8 mouse cellular contexts compared by ENCODE assay signal in genomic region chr9:106454071-106454761, GRCm38 (mm10). TPM values are rescaled to one million over a fixed set of nuclear protein-coding genes. Genes with fewer than 3 reads are reported as not detected.
DNase-seq lines count a peak whose midpoint lies in the region; ATAC-seq and TF ChIP-seq lines count a peak whose summit lies in the region.

No protein-coding gene starts in this region.

- DNase-seq in heart, embryonic 10.5 days (ENCODE audit: low spot score): peak; percentile 86
- DNase-seq in heart, postnatal 25 days (ENCODE audit: low spot score): no peak
- peak; percentile 50 for DNase-seq in MEL (ENCODE audit: low read depth, low spot score)
- peak; percentile 48 for DNase-seq in forebrain, embryonic 14.5 days (ENCODE audit: low spot score)
- DNase-seq in liver, embryonic 11.5 days (ENCODE audit: low spot score): no peak
- DNase-seq in stomach, postnatal 0 days (ENCODE audit: low spot score): no peak
- no peak for DNase-seq in T-cell, adult 2 months (ENCODE audit: low spot score)
- no peak for DNase-seq in layer of hippocampus, postnatal 25 days (ENCODE audit: extremely low spot score in 1 of 2, low spot score in 1 of 2)

- H3K9me3 ChIP-seq in heart, embryonic 10.5 days: no peaks in the 10 kb centered on the region
- H3K9me3 ChIP-seq in MEL (replicated peaks; ENCODE audit: insufficient read depth, low read length): no peaks in the 10 kb centered on the region
- no peaks in the 10 kb centered on the region for H3K9me3 ChIP-seq in forebrain, embryonic 14.5 days (replicated peaks; ENCODE audit: control insufficient read depth, low read length)
- H3K9me3 ChIP-seq in liver, embryonic 11.5 days (ENCODE audit: control insufficient read depth, low read length): no peaks in the 10 kb centered on the region
- no peaks in the 10 kb centered on the region for H3K9me3 ChIP-seq in stomach, postnatal 0 days (ENCODE audit: control insufficient read depth, low read length)

- peak; percentile 21 for ATAC-seq in forebrain, embryonic 14.5 days
- ATAC-seq in liver, embryonic 11.5 days (replicated peaks; ENCODE audit: low FRiP score): peak; percentile 11
- ATAC-seq in stomach, postnatal 0 days (ENCODE audit: low FRiP score, low TSS enrichment): peak; percentile 7

- no peak for TF ChIP-seq POLR2A in MEL (IDR thresholded peaks at IDR 0.05; ENCODE audit: control insufficient read depth in 1 of 2, insufficient read depth in 1 of 2, low read depth in 1 of 2, low read length in 2 of 2, poor library complexity in 1 of 2)

- peak overlapping the region; percentile 99 for H3K4me2 ChIP-seq in forebrain, embryonic 14.5 days (ENCODE audit: low read length)
- peak overlapping the region; percentile 91 for H3K4me2 ChIP-seq in liver, embryonic 11.5 days
- H3K4me2 ChIP-seq in stomach, postnatal 0 days (replicated peaks; ENCODE audit: low read depth): peak overlapping the region; percentile 78

- 2% methylated on average over 20 of the region's 20 CpGs for WGBS in heart, embryonic 10.5 days
- under 1% methylated on average over 15 of the region's 20 CpGs for WGBS in forebrain, embryonic 14.5 days
- 6% methylated on average over 15 of the region's 20 CpGs for WGBS in liver, embryonic 11.5 days
- WGBS in stomach, postnatal 0 days: 7% methylated on average over 20 of the region's 20 CpGs

- peaks cover 98% of the 10 kb centered on the region for H3K4me1 ChIP-seq in heart, embryonic 10.5 days
- H3K4me1 ChIP-seq in MEL (ENCODE audit: control insufficient read depth in 1 of 2, insufficient read depth in 2 of 2, low read length in 2 of 2): peaks cover 0 to 3% of the 10 kb centered on the region in 2 experiments; a peak in 2 of 4 replicates
- peaks cover 38% of the 10 kb centered on the region for H3K4me1 ChIP-seq in forebrain, embryonic 14.5 days (ENCODE audit: control insufficient read depth, insufficient read depth, low read length)
- H3K4me1 ChIP-seq in liver, embryonic 11.5 days (replicated peaks; ENCODE audit: control insufficient read depth, insufficient read depth, low read length): peaks cover 53% of the 10 kb centered on the region
- peaks cover 22% of the 10 kb centered on the region for H3K4me1 ChIP-seq in stomach, postnatal 0 days (replicated peaks; ENCODE audit: control insufficient read depth, insufficient read depth)

- H3K27me3 ChIP-seq in heart, embryonic 10.5 days (ENCODE audit: insufficient read depth, poor library complexity, severe bottlenecking): peaks cover 4% of the 10 kb centered on the region; the same call in 1 of the 2 replicates
- no peaks in the 10 kb centered on the region for H3K27me3 ChIP-seq in MEL (ENCODE audit: control insufficient read depth in 1 of 2, insufficient read depth in 2 of 2, low read length in 2 of 2)
- H3K27me3 ChIP-seq in forebrain, embryonic 14.5 days (replicated peaks; ENCODE audit: control insufficient read depth, insufficient read depth, low read length): no peaks in the 10 kb centered on the region
- no peaks in the 10 kb centered on the region for H3K27me3 ChIP-seq in liver, embryonic 11.5 days (replicated peaks; ENCODE audit: control insufficient read depth, insufficient read depth, low read length)
- H3K27me3 ChIP-seq in stomach, postnatal 0 days (ENCODE audit: control insufficient read depth, insufficient read depth, low read length): no peaks in the 10 kb centered on the region

- TF ChIP-seq EP300 in MEL (IDR thresholded peaks at IDR 0.05; ENCODE audit: low read depth in 1 of 2, low read length in 2 of 2): no peak
- TF ChIP-seq EP300 in stomach, postnatal 0 days (optimal IDR thresholded peaks at IDR 0.05): no peak

- peak overlapping the region; percentile 94 for H3K27ac ChIP-seq in heart, embryonic 10.5 days
- H3K27ac ChIP-seq in MEL (ENCODE audit: control insufficient read depth, low read depth, low read length): no peak overlapping the region
- peak overlapping the region; percentile 92 for H3K27ac ChIP-seq in forebrain, embryonic 14.5 days (ENCODE audit: low read depth, low read length)
- H3K27ac ChIP-seq in liver, embryonic 11.5 days (ENCODE audit: low read depth, low read length): peak overlapping the region; percentile 52
- H3K27ac ChIP-seq in stomach, postnatal 0 days (replicated peaks): peak overlapping the region; percentile 65

- H3K36me3 ChIP-seq in heart, embryonic 10.5 days: 0 out of 2 replicates have a peak, but pooled peaks cover 23% of the 10 kb centered on the region
- H3K36me3 ChIP-seq in MEL (ENCODE audit: control insufficient read depth in 1 of 2, insufficient read depth in 2 of 2, low read length in 2 of 2): peaks cover 0 to 2% of the 10 kb centered on the region in 2 experiments; a peak in 2 of 4 replicates
- H3K36me3 ChIP-seq in forebrain, embryonic 14.5 days (ENCODE audit: control insufficient read depth, insufficient read depth, low read length): no peaks in the 10 kb centered on the region
- H3K36me3 ChIP-seq in liver, embryonic 11.5 days (ENCODE audit: control insufficient read depth, insufficient read depth, low read length): no peaks in the 10 kb centered on the region
- H3K36me3 ChIP-seq in stomach, postnatal 0 days (ENCODE audit: control insufficient read depth, insufficient read depth, low read length): no peaks in the 10 kb centered on the region

- TF ChIP-seq CTCF in MEL (IDR thresholded peaks at IDR 0.05 in 2 of 3, conservative IDR thresholded peaks at IDR 0.05 in 1 of 3; ENCODE audit: control insufficient read depth in 1 of 3, insufficient read depth in 1 of 3, low read depth in 2 of 3, low read length in 3 of 3, poor library complexity in 1 of 3, severe bottlenecking in 1 of 3): no peak
- no peak for TF ChIP-seq CTCF in stomach, postnatal 0 days (IDR thresholded peaks at IDR 0.05; ENCODE audit: low read depth)

- H3K79me2 ChIP-seq in MEL (ENCODE audit: control insufficient read depth, insufficient read depth, low read length, poor library complexity): no peaks in the 10 kb centered on the region; the same call in 1 of the 2 replicates

- intact Hi-C loops in heart, postnatal 25 days (cut with DNase I): no loop called here

- H3K9ac ChIP-seq in MEL (ENCODE audit: control insufficient read depth, low read depth, low read length, poor library complexity, severe bottlenecking): peak overlapping the region; percentile 75
- peak overlapping the region; percentile 79 for H3K9ac ChIP-seq in forebrain, embryonic 14.5 days (ENCODE audit: low read length)
- peak overlapping the region; percentile 73 for H3K9ac ChIP-seq in liver, embryonic 11.5 days (ENCODE audit: low read depth, low read length)
- H3K9ac ChIP-seq in stomach, postnatal 0 days (ENCODE audit: low read length): peak overlapping the region; percentile 72

- peak overlapping the region; percentile 87 for H3K4me3 ChIP-seq in heart, embryonic 10.5 days
- peak overlapping the region; percentile 49 to 89 for H3K4me3 ChIP-seq in MEL (ENCODE audit: control insufficient read depth in 1 of 2, insufficient read depth in 1 of 2, low read depth in 2 of 2, low read length in 2 of 2)
- peak overlapping the region; percentile 70 for H3K4me3 ChIP-seq in forebrain, embryonic 14.5 days (ENCODE audit: low read depth, low read length)
- peak overlapping the region; percentile 75 for H3K4me3 ChIP-seq in liver, embryonic 11.5 days (ENCODE audit: low read depth, low read length)
- peak overlapping the region; percentile 61 for H3K4me3 ChIP-seq in stomach, postnatal 0 days (ENCODE audit: low read depth, low read length)

- TF ChIP-seq RAD21 in MEL (IDR thresholded peaks at IDR 0.05; ENCODE audit: low read depth, low read length): no peak

RNA-seq across cellular contexts. Expression of gene Pcbp4, which starts 1.1 kb away (rescaled TPM):
- 135 and 186 TPM in 2 replicates for polyA plus RNA-seq in heart, embryonic 10.5 days (2016; fragmentation: Nextera tagmentation; extraction: Ambion mirVana)
- total RNA-seq in heart, postnatal 25 days (2021): 10 to 100 TPM; 70.7 to 81.8 TPM
- 7.7 and 9.2 TPM in 2 replicates for total RNA-seq in MEL (2012; rRNA removed)
- 10 to 100 TPM in 1 of 2 experiments, not detected in 1; 36.6 TPM for polyA plus RNA-seq in MEL (2012; ENCODE audit: insufficient read depth in 1 of 2, insufficient read length in 2 of 2, low read depth in 1 of 2, low replicate concordance in 2 of 2, missing spikeins in 1 of 2)
- polyA plus RNA-seq in forebrain, embryonic 14.5 days (2014; fragmentation: Nextera tagmentation; extraction: Ambion mirVana): 199 and 226 TPM in 2 replicates
- polyA plus RNA-seq in liver, embryonic 11.5 days (2014; fragmentation: Nextera tagmentation; extraction: Ambion mirVana): 62.4 and 63.2 TPM in 2 replicates
- polyA plus RNA-seq in stomach, postnatal 0 days (2015; fragmentation: Nextera tagmentation; extraction: Ambion mirVana): 16.8 and 20.3 TPM in 2 replicates
- total RNA-seq in layer of hippocampus, postnatal 25 days (2021): 100 to 1,000 TPM; 178 to 202 TPM

RNA-seq across cellular contexts. Expression of gene Abhd14a, which starts 6.7 kb away (rescaled TPM):
- 42.0 and 46.2 TPM in 2 replicates for polyA plus RNA-seq in heart, embryonic 10.5 days (2016; fragmentation: Nextera tagmentation; extraction: Ambion mirVana)
- total RNA-seq in heart, postnatal 25 days (2021): 10 to 100 TPM; 20.2 to 21.3 TPM
- 22.8 and 25.1 TPM in 2 replicates for total RNA-seq in MEL (2012; rRNA removed)
- 10 to 100 TPM in 1 of 2 experiments, not detected in 1; 48.7 TPM for polyA plus RNA-seq in MEL (2012; ENCODE audit: insufficient read depth in 1 of 2, insufficient read length in 2 of 2, low read depth in 1 of 2, low replicate concordance in 2 of 2, missing spikeins in 1 of 2)
- 51.9 and 60.2 TPM in 2 replicates for polyA plus RNA-seq in forebrain, embryonic 14.5 days (2014; fragmentation: Nextera tagmentation; extraction: Ambion mirVana)
- polyA plus RNA-seq in liver, embryonic 11.5 days (2014; fragmentation: Nextera tagmentation; extraction: Ambion mirVana): 53.6 and 54.0 TPM in 2 replicates
- polyA plus RNA-seq in stomach, postnatal 0 days (2015; fragmentation: Nextera tagmentation; extraction: Ambion mirVana): 23.1 and 23.2 TPM in 2 replicates
- 10 to 100 TPM; 38.2 to 41.5 TPM for total RNA-seq in layer of hippocampus, postnatal 25 days (2021)

RNA-seq across cellular contexts. Expression of gene Abhd14b, which starts 7.0 kb away (rescaled TPM):
- polyA plus RNA-seq in heart, embryonic 10.5 days (2016; fragmentation: Nextera tagmentation; extraction: Ambion mirVana): 4.8 and 7.8 TPM in 2 replicates
- 1 to 10 TPM; 6.3 to 6.7 TPM for total RNA-seq in heart, postnatal 25 days (2021)
- total RNA-seq in MEL (2012; rRNA removed): 2.7 and 3.4 TPM in 2 replicates
- 1 to 10 TPM in 1 of 2 experiments, not detected in 1; 6.5 TPM for polyA plus RNA-seq in MEL (2012; ENCODE audit: insufficient read depth in 1 of 2, insufficient read length in 2 of 2, low read depth in 1 of 2, low replicate concordance in 2 of 2, missing spikeins in 1 of 2)
- 5.5 and 5.9 TPM in 2 replicates for polyA plus RNA-seq in forebrain, embryonic 14.5 days (2014; fragmentation: Nextera tagmentation; extraction: Ambion mirVana)
- 19.5 and 19.7 TPM in 2 replicates for polyA plus RNA-seq in liver, embryonic 11.5 days (2014; fragmentation: Nextera tagmentation; extraction: Ambion mirVana)
- 39.0 and 46.0 TPM in 2 replicates for polyA plus RNA-seq in stomach, postnatal 0 days (2015; fragmentation: Nextera tagmentation; extraction: Ambion mirVana)
- total RNA-seq in layer of hippocampus, postnatal 25 days (2021): 10 to 100 TPM in 1 of 2 experiments, 1 to 10 TPM in 1; 9.9 to 12.6 TPM

RNA-seq across cellular contexts. Expression of gene Gpr62, which starts 11.5 kb away (rescaled TPM):
- 0.14 and 0.35 TPM in 2 replicates for polyA plus RNA-seq in heart, embryonic 10.5 days (2016; fragmentation: Nextera tagmentation; extraction: Ambion mirVana)
- not detected for total RNA-seq in heart, postnatal 25 days (2021)
- total RNA-seq in MEL (2012; rRNA removed): not detected in 2 replicates
- under 1 TPM in 1 of 2 experiments, not detected in 1; 0.10 TPM for polyA plus RNA-seq in MEL (2012; ENCODE audit: insufficient read depth in 1 of 2, insufficient read length in 2 of 2, low read depth in 1 of 2, low replicate concordance in 2 of 2, missing spikeins in 1 of 2)
- 0.56 and 0.89 TPM in 2 replicates for polyA plus RNA-seq in forebrain, embryonic 14.5 days (2014; fragmentation: Nextera tagmentation; extraction: Ambion mirVana)
- 0.11 TPM in 1 of 2 replicates, not detected in the other for polyA plus RNA-seq in liver, embryonic 11.5 days (2014; fragmentation: Nextera tagmentation; extraction: Ambion mirVana)
- polyA plus RNA-seq in stomach, postnatal 0 days (2015; fragmentation: Nextera tagmentation; extraction: Ambion mirVana): 0.15 and 0.23 TPM in 2 replicates
- 10 to 100 TPM; 14.0 to 14.7 TPM for total RNA-seq in layer of hippocampus, postnatal 25 days (2021)

RNA-seq across cellular contexts. Expression of gene Acy1, which starts 16.1 kb away (rescaled TPM):
- polyA plus RNA-seq in heart, embryonic 10.5 days (2016; fragmentation: Nextera tagmentation; extraction: Ambion mirVana): 31.2 and 45.1 TPM in 2 replicates
- total RNA-seq in heart, postnatal 25 days (2021): 10 to 100 TPM; 22.4 to 28.6 TPM
- 38.7 and 40.9 TPM in 2 replicates for total RNA-seq in MEL (2012; rRNA removed)
- polyA plus RNA-seq in MEL (2012; ENCODE audit: insufficient read depth in 1 of 2, insufficient read length in 2 of 2, low read depth in 1 of 2, low replicate concordance in 2 of 2, missing spikeins in 1 of 2): 10 to 100 TPM in 1 of 2 experiments, not detected in 1; 61.5 TPM
- polyA plus RNA-seq in forebrain, embryonic 14.5 days (2014; fragmentation: Nextera tagmentation; extraction: Ambion mirVana): 29.4 and 36.8 TPM in 2 replicates
- 51.1 and 52.3 TPM in 2 replicates for polyA plus RNA-seq in liver, embryonic 11.5 days (2014; fragmentation: Nextera tagmentation; extraction: Ambion mirVana)
- 20.7 and 23.9 TPM in 2 replicates for polyA plus RNA-seq in stomach, postnatal 0 days (2015; fragmentation: Nextera tagmentation; extraction: Ambion mirVana)
- total RNA-seq in layer of hippocampus, postnatal 25 days (2021): 10 to 100 TPM; 12.6 to 13.1 TPM

Comparison
In these comparisons a context has a peak if more than half of its experiments do, and no peak if none do; other contexts are left out.
1. DNase-seq: peak in heart, embryonic 10.5 days (single experiment), MEL (single experiment) and forebrain, embryonic 14.5 days (single experiment); none in heart, postnatal 25 days (single experiment), liver, embryonic 11.5 days (single experiment), stomach, postnatal 0 days (single experiment), T-cell, adult 2 months (single experiment) and layer of hippocampus, postnatal 25 days (0 of 2).
2. Peak in every context shown above with its lines, with median percentiles within 50 percentile points of each other: H3K4me3 ChIP-seq, H3K9ac ChIP-seq, ATAC-seq and H3K4me2 ChIP-seq.